Mouse (Mus musculus): ENCODE measurements around the gene Cbx8.

DNA sequence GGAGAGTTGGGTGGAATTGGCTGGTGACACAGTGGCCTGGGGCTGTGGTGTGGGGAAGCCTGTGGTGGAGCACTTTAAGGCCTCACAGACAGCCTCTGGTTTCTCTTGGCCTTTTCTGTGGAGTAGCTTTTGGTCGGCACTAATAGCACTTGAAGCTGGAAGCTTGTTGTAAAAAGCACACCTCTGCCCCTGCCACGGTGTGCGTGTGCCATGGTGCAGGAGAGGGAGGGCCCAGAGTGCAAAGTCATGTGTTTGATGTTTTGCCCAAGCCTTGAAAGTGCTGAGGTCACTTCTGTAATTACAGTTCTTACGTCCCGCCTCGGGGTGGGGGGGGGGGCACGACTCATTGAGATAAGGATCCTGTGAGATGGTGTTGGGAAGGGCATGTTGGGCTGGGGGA, 16.5 kb downstream of the Cbx8 start:
- TF ChIP-seq CTCF (IDR thresholded peaks at IDR 0.05; ENCODE audit: borderline replicate concordance, insufficient read depth, low read length): no peak
- no peak for TF ChIP-seq POLR2A (IDR thresholded peaks at IDR 0.05; ENCODE audit: low read depth, low read length)
